Mouse (Mus musculus): ENCODE data around the gene Reln. TPM values are rescaled to one million over a fixed set of nuclear protein-coding genes. Genes with fewer than 3 reads are reported as not detected.

Reln gene
- polyA plus RNA-seq, 1 experiment: 1.6 TPM

DNA sequence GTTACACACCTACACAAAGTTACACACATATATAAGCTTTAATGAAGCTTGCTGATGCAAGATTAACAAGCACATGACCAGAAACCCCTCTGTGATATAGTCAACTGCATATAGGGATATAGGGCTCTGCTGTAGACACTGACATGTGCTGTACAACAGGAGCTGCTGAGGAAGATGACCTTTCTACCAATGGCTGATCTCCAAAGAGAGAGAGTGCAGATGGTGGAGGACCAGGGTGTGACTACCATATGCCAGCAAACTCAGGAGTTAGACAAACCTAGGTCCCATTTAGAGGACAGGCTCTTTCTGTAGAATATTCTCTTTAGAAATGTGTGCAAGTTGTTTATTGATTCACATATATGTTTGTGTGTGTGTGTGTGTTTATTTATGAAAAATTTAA lies 216.9 kb downstream of the Reln start:
- Histone ChIP-seq H3K27me3 (ENCODE audit: control insufficient read depth) (no peaks in the 10 kb centered on the region), H3K4me3 (replicated peaks) (no peak overlapping the region), H3K9me3 (ENCODE audit: control insufficient read depth, low read length) (no peaks in the 10 kb centered on the region), H3K4me1 (ENCODE audit: control insufficient read depth) (no peaks in the 10 kb centered on the region), H3K36me3 (ENCODE audit: control insufficient read depth) (no peaks in the 10 kb centered on the region)
- TF ChIP-seq TAL1 (IDR thresholded peaks at IDR 0.05; ENCODE audit: low read length) (no peak), GATA1 (IDR thresholded peaks at IDR 0.05; ENCODE audit: low read length) (no peak)

- Histone ChIP-seq H3K9me3 (ENCODE audit: control insufficient read depth, low read length) (no peaks in the 10 kb centered on the region), H3K27me3 (ENCODE audit: control insufficient read depth) (no peaks in the 10 kb centered on the region), H3K4me3 (replicated peaks) (no peak overlapping the region), H3K36me3 (ENCODE audit: control insufficient read depth) (no peaks in the 10 kb centered on the region; the same call in 1 of the 2 replicates), H3K4me1 (ENCODE audit: control insufficient read depth) (no peaks in the 10 kb centered on the region)
- no peak for TF ChIP-seq GATA1 (IDR thresholded peaks at IDR 0.05; ENCODE audit: low read length)
- TF ChIP-seq TAL1 (IDR thresholded peaks at IDR 0.05; ENCODE audit: low read length): no peak
These were observed 225.2 kb downstream of the Reln start for GRCm38 (mm10) chr5:22119296-22119695.

- no peaks in the 10 kb centered on the region for H3K4me1 ChIP-seq (ENCODE audit: control insufficient read depth)
- no peaks in the 10 kb centered on the region; the same call in 1 of the 2 replicates for H3K36me3 ChIP-seq (ENCODE audit: control insufficient read depth)
- H3K27me3 ChIP-seq (ENCODE audit: control insufficient read depth): no peaks in the 10 kb centered on the region
- no peaks in the 10 kb centered on the region for H3K9me3 ChIP-seq (ENCODE audit: control insufficient read depth, low read length)
- TF ChIP-seq TAL1 (IDR thresholded peaks at IDR 0.05; ENCODE audit: low read length) (no peak), GATA1 (IDR thresholded peaks at IDR 0.05; ENCODE audit: low read length) (no peak)
- H3K4me3 ChIP-seq (replicated peaks): no peak overlapping the region
These were observed 226.0 kb downstream of the Reln start for GRCm38 (mm10) chr5:22118456-22118855.

DNA sequence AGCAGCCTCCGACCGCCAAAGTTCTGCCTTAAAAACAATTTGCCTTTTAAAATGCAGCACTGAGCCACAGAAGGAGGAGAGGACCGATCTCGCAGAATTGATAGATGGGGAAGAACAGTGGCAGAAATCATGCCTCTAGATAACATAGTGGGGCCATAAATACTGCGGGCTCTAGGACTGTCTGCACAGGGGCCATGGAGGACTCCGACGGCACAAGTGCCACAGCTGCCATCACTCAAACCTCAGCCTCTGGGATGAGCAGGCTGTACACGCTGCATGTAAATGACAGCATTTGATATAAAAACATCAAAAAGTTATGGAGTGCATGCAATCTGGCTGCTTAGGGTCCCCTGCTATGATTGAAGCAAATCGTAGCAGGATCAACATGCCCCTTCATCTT lies 227.6 kb downstream of the Reln start:
- Histone ChIP-seq H3K27me3 (ENCODE audit: control insufficient read depth) (no peaks in the 10 kb centered on the region), H3K36me3 (ENCODE audit: control insufficient read depth) (no peaks in the 10 kb centered on the region), H3K4me1 (ENCODE audit: control insufficient read depth) (no peaks in the 10 kb centered on the region), H3K9me3 (ENCODE audit: control insufficient read depth, low read length) (no peaks in the 10 kb centered on the region), H3K4me3 (replicated peaks) (no peak overlapping the region)
- TF ChIP-seq TAL1 (IDR thresholded peaks at IDR 0.05; ENCODE audit: low read length) (no peak), GATA1 (IDR thresholded peaks at IDR 0.05; ENCODE audit: low read length) (no peak)

DNA sequence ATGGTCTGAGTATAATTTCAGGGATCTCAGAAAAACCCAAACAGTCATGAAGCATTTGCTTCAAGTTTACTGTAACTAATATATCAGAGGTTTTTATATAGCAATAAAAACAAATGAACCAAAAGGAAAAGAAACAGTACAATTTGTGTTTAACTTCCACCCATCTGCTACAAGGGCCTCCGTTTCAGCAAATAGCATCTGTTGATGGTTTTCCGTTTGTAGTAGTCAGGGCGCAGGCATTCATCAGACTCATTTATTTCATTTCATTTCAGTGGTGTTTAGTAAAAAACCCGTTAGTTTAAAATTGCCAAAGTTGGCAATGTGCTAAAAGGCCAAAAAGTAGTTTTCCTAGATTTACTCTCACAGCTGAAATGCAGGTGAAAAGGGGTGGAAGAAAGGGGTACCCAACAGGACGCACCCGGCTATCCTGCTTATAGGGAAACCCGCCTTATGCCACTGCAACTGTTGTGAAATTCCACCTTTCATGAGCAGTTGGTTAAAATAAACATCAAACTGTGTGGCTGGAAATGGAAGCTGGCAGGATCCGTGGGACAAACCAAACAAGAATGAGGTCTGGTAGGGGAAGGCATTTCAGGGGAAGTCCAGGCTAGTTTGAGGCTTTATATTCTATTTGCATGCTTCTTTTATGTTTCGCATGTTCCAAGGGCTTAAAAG lies 237.6 kb downstream of the Reln start:
- TF ChIP-seq TAL1 (IDR thresholded peaks at IDR 0.05; ENCODE audit: low read length) (no peak), GATA1 (IDR thresholded peaks at IDR 0.05; ENCODE audit: low read length) (no peak)
- Histone ChIP-seq H3K36me3 (ENCODE audit: control insufficient read depth) (peaks cover 3% of the 10 kb centered on the region; the same call in 1 of the 2 replicates), H3K4me3 (replicated peaks) (no peak overlapping the region), H3K9me3 (ENCODE audit: control insufficient read depth, low read length) (peaks cover 3% of the 10 kb centered on the region), H3K4me1 (ENCODE audit: control insufficient read depth) (no peaks in the 10 kb centered on the region), H3K27me3 (ENCODE audit: control insufficient read depth) (no peaks in the 10 kb centered on the region)

DNA sequence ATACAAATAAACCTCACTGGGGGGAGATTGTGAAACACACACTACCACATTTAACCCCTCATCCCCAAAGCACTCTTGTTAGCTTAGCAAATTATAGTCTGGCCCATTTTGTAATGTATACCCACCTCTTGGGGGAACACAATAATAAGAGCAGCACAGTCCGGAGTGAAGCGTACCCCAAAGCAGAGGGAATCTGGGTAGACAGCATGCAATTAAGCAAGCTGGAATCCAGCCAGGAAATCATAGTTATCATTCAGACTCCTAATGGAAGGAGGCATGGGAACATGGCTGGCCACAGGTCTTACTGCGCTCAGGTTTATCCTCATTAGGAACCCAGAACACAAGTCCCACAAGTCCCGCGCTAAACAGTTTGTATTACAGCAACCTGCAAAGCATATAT lies 249.5 kb downstream of the Reln start:
- TF ChIP-seq TAL1 (IDR thresholded peaks at IDR 0.05; ENCODE audit: low read length): no peak
- TF ChIP-seq GATA1 (IDR thresholded peaks at IDR 0.05; ENCODE audit: low read length): no peak
- Histone ChIP-seq H3K27me3 (ENCODE audit: control insufficient read depth) (no peaks in the 10 kb centered on the region), H3K36me3 (ENCODE audit: control insufficient read depth) (no peaks in the 10 kb centered on the region), H3K4me1 (ENCODE audit: control insufficient read depth) (no peaks in the 10 kb centered on the region), H3K9me3 (ENCODE audit: control insufficient read depth, low read length) (no peaks in the 10 kb centered on the region), H3K4me3 (replicated peaks) (no peak overlapping the region)

GRCm38 (mm10) chr5:22094043-22094442 lies 250.5 kb downstream of the Reln start:
- H3K9me3 ChIP-seq (ENCODE audit: control insufficient read depth, low read length): no peaks in the 10 kb centered on the region
- no peaks in the 10 kb centered on the region for H3K27me3 ChIP-seq (ENCODE audit: control insufficient read depth)
- no peaks in the 10 kb centered on the region for H3K4me1 ChIP-seq (ENCODE audit: control insufficient read depth)
- H3K36me3 ChIP-seq (ENCODE audit: control insufficient read depth): no peaks in the 10 kb centered on the region
- no peak for TF ChIP-seq TAL1 (IDR thresholded peaks at IDR 0.05; ENCODE audit: low read length)
- TF ChIP-seq GATA1 (IDR thresholded peaks at IDR 0.05; ENCODE audit: low read length): no peak
- no peak overlapping the region for H3K4me3 ChIP-seq (replicated peaks)

DNA sequence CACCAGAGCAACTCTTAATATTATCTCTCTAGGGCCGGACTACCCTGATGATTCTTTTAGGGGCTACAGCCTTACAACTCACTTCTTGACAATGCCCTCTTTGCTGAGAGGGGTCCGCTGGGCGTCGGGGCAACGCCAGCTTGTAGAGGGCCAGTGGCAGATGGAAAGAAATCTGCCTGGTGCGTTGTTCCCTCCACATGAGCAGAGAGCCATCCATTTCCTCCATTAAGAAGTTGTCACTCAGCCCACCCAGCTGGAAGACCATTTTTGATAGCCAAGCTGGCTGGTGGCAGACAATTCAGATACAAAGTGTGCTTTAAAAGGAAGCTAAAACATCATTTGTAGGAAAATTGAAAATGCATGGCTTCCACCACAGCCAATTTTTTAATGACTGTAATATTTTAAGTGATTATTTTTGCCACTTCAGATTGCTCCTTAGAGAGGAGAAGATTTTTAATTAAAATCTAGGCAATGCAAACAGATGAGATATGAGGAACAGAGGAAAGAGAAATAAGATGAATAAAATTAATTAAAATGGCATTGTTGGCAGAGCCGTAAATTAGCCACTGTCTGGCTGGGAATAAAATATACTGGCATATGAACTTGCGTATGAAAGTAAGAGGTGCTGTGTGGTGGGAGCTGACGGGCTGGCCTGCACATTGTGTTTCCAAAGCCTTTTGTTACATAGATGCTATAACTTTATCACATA lies 251.2 kb downstream of the Reln start:
- no peaks in the 10 kb centered on the region for H3K27me3 ChIP-seq (ENCODE audit: control insufficient read depth)
- TF ChIP-seq TAL1 (IDR thresholded peaks at IDR 0.05; ENCODE audit: low read length) (no peak), GATA1 (IDR thresholded peaks at IDR 0.05; ENCODE audit: low read length) (no peak)
- no peak overlapping the region for H3K4me3 ChIP-seq (replicated peaks)
- H3K36me3 ChIP-seq (ENCODE audit: control insufficient read depth): no peaks in the 10 kb centered on the region
- H3K9me3 ChIP-seq (ENCODE audit: control insufficient read depth, low read length): no peaks in the 10 kb centered on the region
- no peaks in the 10 kb centered on the region for H3K4me1 ChIP-seq (ENCODE audit: control insufficient read depth)

DNA sequence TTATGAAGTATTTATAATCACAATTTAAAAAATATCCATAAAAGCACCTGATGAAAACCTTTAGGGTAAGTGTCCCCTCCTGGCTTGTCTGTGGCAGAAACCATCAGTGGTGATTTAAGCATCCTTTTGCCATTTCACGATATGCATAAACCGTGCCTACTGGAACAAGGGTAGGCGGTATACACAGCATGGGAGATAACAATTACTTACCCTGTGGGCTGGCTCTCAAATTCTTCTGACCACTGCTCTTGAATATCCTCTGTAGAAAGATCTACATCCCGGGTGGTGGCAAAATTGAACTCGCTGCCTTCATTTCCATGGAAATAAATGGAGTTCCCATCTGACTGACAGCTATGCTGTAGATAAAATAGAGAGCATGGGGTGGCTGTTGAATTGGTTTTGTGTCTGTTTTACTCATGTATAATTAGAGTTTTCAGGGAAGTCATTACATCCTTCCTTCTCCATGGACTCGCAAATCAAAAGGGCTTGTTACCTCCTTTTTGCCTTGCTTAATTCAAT lies 264.0 kb downstream of the Reln start:
- no peak for TF ChIP-seq GATA1 (IDR thresholded peaks at IDR 0.05; ENCODE audit: low read length)
- no peak for TF ChIP-seq TAL1 (IDR thresholded peaks at IDR 0.05; ENCODE audit: low read length)
- H3K4me1 ChIP-seq (ENCODE audit: control insufficient read depth): no peaks in the 10 kb centered on the region
- no peaks in the 10 kb centered on the region for H3K36me3 ChIP-seq (ENCODE audit: control insufficient read depth)
- H3K27me3 ChIP-seq (ENCODE audit: control insufficient read depth): no peaks in the 10 kb centered on the region
- no peaks in the 10 kb centered on the region for H3K9me3 ChIP-seq (ENCODE audit: control insufficient read depth, low read length)
- no peak overlapping the region for H3K4me3 ChIP-seq (replicated peaks)

Data from erythroblast, embryonic 14.5 days (primary cell).